Comparison of ENCODE assay signal across 11 mouse cellular contexts in genomic region chr14:58607734-58608133, GRCm38 (mm10).
DNase-seq lines count a peak whose midpoint lies in the region; ATAC-seq lines count a peak whose summit lies in the region.
"Had no signal": no experiment of that assay in that cellular context is flagged by ENCODE, and none has a peak within 500 bp of the region (broad histone marks: within the 10 kb centered on the region; RNA-seq: fewer than 3 reads in every experiment).

No protein-coding gene starts in this region.

- peak; percentile 45; the same call in 1 of the 2 replicates for ATAC-seq in lung, embryonic 16.5 days (ENCODE audit: low read depth)

- peaks cover 5% of the 10 kb centered on the region; the same call in 1 of the 2 replicates for H3K4me1 ChIP-seq in lung, embryonic 16.5 days (replicated peaks; ENCODE audit: control insufficient read depth, insufficient read depth, low read length)
- 0 out of 2 replicates have a peak, but pooled peaks cover 5% of the 10 kb centered on the region for H3K4me1 ChIP-seq in hindbrain, embryonic 10.5 days (replicated peaks)
- H3K4me1 ChIP-seq: embryonic facial prominence, embryonic 15.5 days had no signal

- peak; percentile 43 to 47 for DNase-seq in cerebellum, postnatal 10 days
- no peak for DNase-seq in cerebellum, postnatal 36 days
- peak; percentile 76 for DNase-seq in adrenal gland, postnatal 10 days
- peak; percentile 10 to 18 for DNase-seq in heart, adult 9 months (ENCODE audit: low spot score in 2 of 2)
- DNase-seq in hindbrain, embryonic 10.5 days (ENCODE audit: low spot score): no peak
- no peak for DNase-seq in right cerebral cortex, postnatal 14 days
- DNase-seq in frontal cortex, postnatal 36 days (ENCODE audit: low spot score in 2 of 2): no peak
- DNase-seq: kidney, postnatal 4 days had no signal

- H3K27ac ChIP-seq in lung, embryonic 16.5 days (ENCODE audit: low read length): no peak overlapping the region
- H3K27ac ChIP-seq in hindbrain, embryonic 10.5 days: no peak overlapping the region
- H3K27ac ChIP-seq: embryonic facial prominence, embryonic 15.5 days had no signal

- no peaks in the 10 kb centered on the region for H3K36me3 ChIP-seq in lung, embryonic 16.5 days (ENCODE audit: control insufficient read depth, insufficient read depth, low read length)
- no peaks in the 10 kb centered on the region for H3K36me3 ChIP-seq in hindbrain, embryonic 10.5 days
- H3K36me3 ChIP-seq: embryonic facial prominence, embryonic 15.5 days had no signal

- no peak overlapping the region for H3K4me3 ChIP-seq in lung, embryonic 16.5 days (ENCODE audit: low read length)
- no peak overlapping the region for H3K4me3 ChIP-seq in hindbrain, embryonic 10.5 days
- H3K4me3 ChIP-seq: embryonic facial prominence, embryonic 15.5 days had no signal

- H3K27me3 ChIP-seq in lung, embryonic 16.5 days (ENCODE audit: control insufficient read depth, insufficient read depth, low read depth, low read length): no peaks in the 10 kb centered on the region
- H3K27me3 ChIP-seq in hindbrain, embryonic 10.5 days (ENCODE audit: insufficient read depth, poor library complexity, severe bottlenecking): no peaks in the 10 kb centered on the region
- H3K27me3 ChIP-seq: embryonic facial prominence, embryonic 15.5 days had no signal

- no peaks in the 10 kb centered on the region for H3K9me3 ChIP-seq in lung, embryonic 16.5 days (ENCODE audit: control insufficient read depth, low read length)
- H3K9me3 ChIP-seq in hindbrain, embryonic 10.5 days: no peaks in the 10 kb centered on the region
- H3K9me3 ChIP-seq: embryonic facial prominence, embryonic 15.5 days had no signal

- WGBS in lung, embryonic 16.5 days: 21% methylated on average over 2 of the region's 2 CpGs
- 70% methylated on average over 2 of the region's 2 CpGs for WGBS in hindbrain, embryonic 10.5 days

- H3K9ac ChIP-seq in lung, embryonic 16.5 days (ENCODE audit: low read length): no peak overlapping the region
- H3K9ac ChIP-seq: embryonic facial prominence, embryonic 15.5 days had no signal

- no peak overlapping the region for H3K4me2 ChIP-seq in lung, embryonic 16.5 days (ENCODE audit: low read depth, low read length)
- H3K4me2 ChIP-seq: embryonic facial prominence, embryonic 15.5 days; midbrain, embryonic 11.5 days had no signal

Comparison
In these comparisons a context has a peak if more than half of its experiments do, and no peak if none do; other contexts are left out.
1. DNase-seq: peak in cerebellum, postnatal 10 days (2 of 2), adrenal gland, postnatal 10 days (single experiment) and heart, adult 9 months (2 of 2); none in cerebellum, postnatal 36 days (0 of 2), hindbrain, embryonic 10.5 days (single experiment), right cerebral cortex, postnatal 14 days (single experiment) and frontal cortex, postnatal 36 days (0 of 2).